Mouse (Mus musculus) left cerebral cortex, postnatal 14 days (tissue): Measurements from ENCODE around the gene Pkig. TPM values are rescaled to one million over a fixed set of nuclear protein-coding genes. Genes with fewer than 3 reads are reported as not detected.
"Not testable (repeated sequence)": the region's sequence is repeated elsewhere in the genome, so short reads cannot be mapped to it uniquely, and the experiment has no call there.

Experiments used
- DNase-seq, 2 experiments: peaks; one replicate each; pipeline ENCODE4 v3.0.0; 2021 to 2022; ENCODE audit warnings: low spot score in 2 of 2, mixed read lengths in 1 of 2
- intact Hi-C: fragments of 180-260 bp; cut with DNase I; formaldehyde crosslinking; loops from one replicate; pipeline ENCODE4 v1.15.1; 2025
- long read RNA-seq, 2 experiments: library from polyadenylated mRNA; stranded (forward); transcript quantifications; one replicate each; pipeline ENCODE4 v2.0.0; 2021
- total RNA-seq, 2 experiments: library from RNA; stranded (reverse); gene quantifications; 2 replicates each; pipeline ENCODE4 v1.2.3; 2021

Pkig gene
- 100 to 1,000 TPM; 101 to 114 TPM for total RNA-seq
- long read RNA-seq, experiment 1, transcript Pkig-204 (4 exons, 762 nt) = minor isoform, 27 of 188 reads
- long read RNA-seq, experiment 1, transcript Pkig-201 (4 exons, 1,036 nt) = major isoform, 132 of 188 reads
- long read RNA-seq, experiment 1, partial matches to known transcripts = 15 of 188 reads
- long read RNA-seq, experiment 1, other reads (novel, unspliced or antisense) = 6 of 188 reads
- long read RNA-seq, experiment 2, transcript Pkig-209 (3 exons, 983 nt) = minor isoform, 6 of 179 reads
- long read RNA-seq, experiment 2, transcript Pkig-204 (4 exons, 762 nt) = minor isoform, 30 of 179 reads
- long read RNA-seq, experiment 2, transcript Pkig-201 (4 exons, 1,036 nt) = major isoform, 107 of 179 reads
- long read RNA-seq, experiment 2, partial matches to known transcripts = 18 of 179 reads
- long read RNA-seq, experiment 2, other reads (novel, unspliced or antisense) = 11 of 179 reads

DNA sequence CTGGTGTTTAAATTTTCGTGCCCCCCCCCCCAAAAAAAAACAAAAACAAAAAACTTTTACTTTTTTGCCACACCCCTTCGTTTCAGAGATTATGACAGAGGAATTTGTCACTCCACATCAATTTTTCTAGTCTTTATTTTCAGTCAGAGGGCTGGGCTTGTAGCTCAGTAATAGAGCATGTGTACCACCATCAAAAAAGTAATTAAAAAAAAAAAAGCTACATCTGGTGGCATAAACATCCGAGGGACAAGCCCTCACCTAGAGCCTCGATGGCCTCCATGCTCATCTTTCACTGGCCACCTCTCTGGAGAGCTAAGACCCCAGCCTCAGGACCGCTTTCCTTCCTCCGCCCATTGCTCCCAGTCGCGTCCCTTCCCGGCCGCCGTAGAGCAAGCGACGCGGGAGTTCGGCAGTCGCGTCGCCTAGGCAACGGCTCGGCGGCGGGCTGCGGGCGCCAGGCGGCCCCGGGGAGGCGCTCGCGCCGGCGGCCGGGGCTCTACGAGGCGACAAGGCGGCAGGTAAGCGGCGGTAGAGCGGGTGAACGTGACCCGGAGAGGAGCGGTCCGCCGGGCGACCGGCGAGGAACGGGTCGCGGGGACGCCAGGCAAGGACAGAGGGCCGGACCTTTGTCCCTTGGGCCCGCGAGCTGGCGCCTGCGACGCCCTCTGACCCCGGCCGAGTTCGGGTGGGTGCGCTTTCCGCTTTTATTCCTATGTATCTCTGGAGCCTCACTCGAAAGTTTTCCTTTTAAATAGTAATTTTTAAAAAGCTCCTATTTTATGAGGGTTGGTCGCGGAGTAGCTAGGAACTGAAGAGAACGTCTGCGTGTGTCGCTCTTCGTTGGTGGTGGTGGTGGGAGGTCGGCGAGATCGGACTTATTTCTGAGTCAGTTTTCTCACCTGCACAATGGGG lies at the start of gene Pkig:
Gene Pkig (plus strand): TSS at position 412 of the 912 bp plus-strand sequence.
- intact Hi-C loops = loop anchor here (2.0 to 5.0 kb wide), 2 partner anchors 39 to 61 kb away; no protein-coding TSS in a partner anchor
- peak; percentile 74 to 88 for DNase-seq

DNA sequence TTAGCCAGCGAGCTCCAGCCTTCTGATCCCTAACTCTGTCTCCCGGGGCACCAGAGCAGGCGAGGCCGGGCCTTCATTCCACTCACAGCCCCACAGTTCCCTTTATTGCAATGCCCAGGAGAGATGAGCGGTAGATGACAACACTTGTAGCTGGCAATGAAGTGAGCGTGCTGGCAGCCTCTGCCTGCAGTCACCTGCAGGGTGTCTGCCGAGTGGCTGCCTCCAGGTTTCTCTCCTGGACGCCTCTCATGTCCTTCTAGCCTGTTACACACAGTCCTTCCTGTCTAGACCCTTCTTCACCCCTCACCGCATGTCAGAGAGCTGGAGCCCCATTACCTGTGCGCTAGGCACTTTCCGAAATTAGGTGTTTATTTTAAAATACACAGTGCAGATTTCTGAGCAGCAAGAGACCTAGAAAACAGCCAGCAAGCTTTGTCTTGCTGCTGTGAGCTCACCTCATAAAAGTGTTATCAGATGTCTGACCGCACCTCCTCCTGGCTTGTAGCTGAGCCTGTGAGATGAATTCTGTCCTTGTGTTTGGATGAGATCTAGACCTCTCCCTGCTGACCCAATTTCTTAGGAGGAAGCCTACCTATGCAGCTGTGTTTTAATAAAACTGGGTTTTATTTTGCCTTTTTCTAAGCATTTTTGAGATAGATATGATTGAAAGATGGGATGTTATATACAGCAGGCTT lies 48.8 kb upstream of the Pkig start:
- intact Hi-C loops = no loop called here
- DNase-seq = no peak

- intact Hi-C loops = no loop called here
- DNase-seq = no peak
Observed at GRCm38 (mm10) chr2:163611176-163611575, 47.0 kb upstream of the Pkig start.

DNA sequence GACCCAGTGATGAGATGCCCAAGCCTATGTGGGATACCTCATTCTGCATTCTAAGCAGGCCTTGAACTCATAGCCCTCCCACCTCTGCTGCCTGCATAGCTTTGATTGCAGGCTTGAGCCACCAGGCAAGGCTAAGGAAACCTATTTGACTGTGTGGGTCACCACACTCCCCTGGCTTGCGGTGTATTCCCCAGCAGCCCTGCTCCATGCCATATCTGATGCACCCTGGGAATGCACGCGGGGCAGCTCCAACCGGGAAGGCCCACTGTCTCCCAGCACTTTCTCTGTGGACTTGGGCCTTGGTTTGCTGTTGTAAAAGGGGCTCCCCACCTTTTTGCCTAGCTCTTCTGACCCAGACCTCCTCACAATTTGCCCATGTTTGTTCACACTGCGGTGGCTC lies 45.0 kb upstream of the Pkig start:
- intact Hi-C loops = no loop called here
- DNase-seq = no peak

DNA sequence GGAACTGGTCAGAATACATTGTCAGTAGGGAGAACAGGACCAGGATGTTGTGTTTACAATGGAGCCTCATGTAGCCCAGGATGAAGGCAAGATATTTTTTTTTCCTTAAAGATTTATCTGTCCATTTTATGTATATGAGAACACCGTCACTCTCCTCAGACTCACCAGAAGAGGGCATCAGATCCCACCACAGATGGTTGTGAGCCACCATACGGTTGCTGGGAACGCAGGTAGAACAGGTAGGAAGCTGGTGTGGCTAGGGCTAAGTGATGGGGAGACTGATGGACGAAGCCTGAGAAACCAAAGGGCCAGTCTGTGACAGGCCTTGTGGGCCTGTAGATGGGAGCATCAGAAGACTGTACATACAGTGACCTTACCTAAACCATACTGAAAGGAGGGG lies 44.2 kb upstream of the Pkig start:
- intact Hi-C loops = no loop called here
- DNase-seq = no peak

DNA sequence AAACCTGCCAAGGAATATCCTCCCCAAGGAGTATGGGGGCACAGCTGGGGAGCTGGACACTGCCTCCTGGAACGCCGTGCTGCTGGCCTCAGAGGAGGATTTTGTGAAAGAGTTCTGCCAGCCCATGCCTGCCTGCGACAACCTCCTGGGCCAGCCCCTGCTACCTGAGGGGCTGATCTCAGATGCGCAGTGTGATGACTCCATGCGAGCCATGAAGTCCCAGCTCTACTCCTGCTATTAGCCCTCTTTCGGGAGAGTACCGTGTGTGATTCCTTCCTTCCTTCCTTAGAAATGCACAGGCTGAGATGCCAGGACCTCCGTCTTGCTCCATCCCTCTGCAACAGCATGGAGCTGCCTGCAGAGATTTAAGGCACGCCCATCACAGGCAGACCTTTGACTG lies 42.8 kb upstream of the Pkig start:
- DNase-seq = no peak
- intact Hi-C loops = no loop called here

DNA sequence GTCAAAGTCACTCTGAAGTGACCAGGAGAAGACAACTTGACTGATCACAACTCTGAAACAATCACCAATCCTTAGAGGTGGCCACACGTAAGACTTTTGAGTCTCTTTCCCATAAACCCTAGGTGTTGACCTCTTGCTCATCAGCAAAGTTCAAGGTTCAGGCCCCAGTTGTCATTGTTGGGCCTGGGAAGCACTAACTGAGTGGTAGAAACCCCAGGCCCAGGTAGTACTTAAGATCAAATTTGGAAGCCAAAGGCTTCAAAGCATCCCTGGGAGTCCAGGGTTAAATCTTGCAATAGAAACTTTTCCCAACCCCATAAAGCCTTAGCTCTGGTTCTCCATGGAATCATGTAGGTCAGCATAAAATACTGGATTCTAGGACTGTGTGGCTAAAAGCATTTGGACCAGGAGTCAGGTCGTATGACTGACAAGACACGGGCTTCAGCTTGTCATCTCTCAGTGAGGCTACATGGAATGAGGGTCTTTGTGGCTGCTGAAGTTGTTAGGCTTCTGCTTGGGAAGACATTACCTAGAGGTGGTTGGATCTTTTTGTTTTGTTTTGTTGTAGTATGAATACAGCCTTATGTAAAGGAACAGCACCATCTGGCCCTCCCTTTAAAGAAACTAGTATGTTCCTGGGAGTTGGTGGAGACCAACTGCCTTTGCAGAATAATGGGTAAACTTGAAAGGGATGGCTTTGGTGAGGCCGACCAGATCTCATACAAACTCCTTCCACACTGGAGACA lies 42.1 kb upstream of the Pkig start:
- DNase-seq = no peak
- intact Hi-C loops = no loop called here

DNA sequence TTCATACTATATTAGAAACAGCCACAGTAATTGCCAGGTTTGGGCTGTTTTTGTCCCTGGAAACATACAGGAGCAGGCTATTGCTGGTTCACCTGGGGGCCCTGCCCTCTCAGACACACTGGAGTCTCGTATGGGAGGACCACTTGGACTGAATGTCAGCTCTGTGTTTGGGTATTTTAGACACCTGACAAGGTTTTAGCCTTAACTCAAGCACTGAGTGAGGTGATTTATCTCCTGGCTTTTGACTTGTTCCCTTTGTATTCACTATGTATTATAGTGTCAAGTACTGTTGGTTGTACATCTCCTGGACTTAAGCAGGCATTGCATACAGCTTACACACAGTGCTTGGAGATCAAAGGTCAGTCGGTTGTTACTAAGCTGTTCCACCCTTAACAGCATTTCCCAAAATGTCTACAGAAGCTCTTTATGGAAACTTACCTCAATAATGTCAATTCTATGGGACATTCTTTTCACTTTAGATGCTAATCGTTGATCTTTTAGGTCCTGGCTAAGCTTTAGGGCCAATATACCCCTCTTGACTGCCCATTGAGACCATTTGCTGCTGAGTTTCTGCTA lies 41.4 kb upstream of the Pkig start:
- intact Hi-C loops = no loop called here
- no peak for DNase-seq

GRCm38 (mm10) chr2:163617232-163617863 lies 40.8 kb upstream of the Pkig start:
- no peak for DNase-seq
- intact Hi-C loops = no loop called here

DNA sequence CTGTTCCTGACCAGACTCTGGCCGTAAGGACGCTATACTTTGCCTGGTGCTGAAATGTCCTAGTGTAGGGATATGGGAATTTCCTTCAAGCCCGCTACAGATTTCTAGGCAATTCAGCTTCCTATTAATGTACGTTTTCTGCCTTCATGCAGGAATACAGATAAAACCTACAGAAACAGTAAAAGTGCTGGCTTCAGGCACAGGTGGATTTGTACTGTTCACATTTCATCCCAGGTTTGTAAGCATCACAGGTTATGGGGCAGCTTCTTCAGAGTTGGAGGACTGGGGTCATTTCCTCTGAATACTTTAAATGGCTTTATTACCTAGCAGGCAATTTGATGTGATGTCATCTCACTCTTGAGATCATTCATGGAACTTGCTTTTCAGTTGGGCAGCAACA lies 40.3 kb upstream of the Pkig start:
- intact Hi-C loops = no loop called here
- DNase-seq = no peak

- intact Hi-C loops = no loop called here
- no peak for DNase-seq
Observed at GRCm38 (mm10) chr2:163620451-163620850, 37.7 kb upstream of the Pkig start.

DNA sequence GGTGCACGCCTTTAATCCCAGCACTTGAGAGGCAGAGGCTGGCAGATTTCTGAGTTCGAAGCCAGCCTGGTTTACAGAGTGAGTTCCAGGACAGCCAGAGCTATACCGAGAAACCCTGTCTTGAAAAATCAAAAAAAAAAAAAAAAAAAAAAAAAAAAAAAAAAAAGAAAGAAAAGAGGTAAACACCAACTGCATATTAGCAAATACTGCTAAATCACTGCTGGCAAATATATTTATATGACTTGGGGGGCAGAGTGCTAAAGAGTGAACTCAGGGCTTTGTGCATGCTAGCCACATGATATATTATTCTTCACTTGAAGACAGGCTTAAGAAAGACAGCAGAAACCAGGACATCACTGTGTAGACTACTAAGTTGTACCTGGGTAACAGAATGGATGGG lies 36.8 kb upstream of the Pkig start:
- DNase-seq, intact Hi-C loops: not testable (repeated sequence)

GRCm38 (mm10) chr2:163631223-163631622 lies 27.0 kb upstream of the Pkig start:
- intact Hi-C loops = no loop called here
- no peak for DNase-seq

GRCm38 (mm10) chr2:163631715-163632114 lies 26.5 kb upstream of the Pkig start:
- DNase-seq = no peak
- intact Hi-C loops = no loop called here

GRCm38 (mm10) chr2:163634211-163634610 lies 24.0 kb upstream of the Pkig start:
- DNase-seq = no peak
- intact Hi-C loops = no loop called here

DNA sequence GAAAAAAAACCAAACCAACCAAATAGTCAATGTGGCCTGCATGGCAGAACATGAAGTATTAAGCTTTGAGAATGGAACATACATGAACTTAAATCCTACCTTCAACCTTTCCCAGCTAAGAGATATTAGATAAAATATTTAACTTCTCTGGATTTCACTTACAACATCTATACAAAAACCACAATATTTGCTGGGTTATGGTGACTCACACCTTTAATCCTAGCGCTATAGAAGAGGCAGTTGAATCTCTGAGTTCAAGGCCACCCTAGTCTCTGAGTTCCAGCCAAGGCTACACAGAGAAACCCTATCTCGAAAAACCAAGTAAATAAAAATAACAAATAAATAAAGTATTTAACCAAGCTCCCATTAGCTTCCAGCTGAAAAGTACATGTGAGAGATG lies 22.1 kb upstream of the Pkig start:
- DNase-seq = no peak
- intact Hi-C loops = no loop called here

DNA sequence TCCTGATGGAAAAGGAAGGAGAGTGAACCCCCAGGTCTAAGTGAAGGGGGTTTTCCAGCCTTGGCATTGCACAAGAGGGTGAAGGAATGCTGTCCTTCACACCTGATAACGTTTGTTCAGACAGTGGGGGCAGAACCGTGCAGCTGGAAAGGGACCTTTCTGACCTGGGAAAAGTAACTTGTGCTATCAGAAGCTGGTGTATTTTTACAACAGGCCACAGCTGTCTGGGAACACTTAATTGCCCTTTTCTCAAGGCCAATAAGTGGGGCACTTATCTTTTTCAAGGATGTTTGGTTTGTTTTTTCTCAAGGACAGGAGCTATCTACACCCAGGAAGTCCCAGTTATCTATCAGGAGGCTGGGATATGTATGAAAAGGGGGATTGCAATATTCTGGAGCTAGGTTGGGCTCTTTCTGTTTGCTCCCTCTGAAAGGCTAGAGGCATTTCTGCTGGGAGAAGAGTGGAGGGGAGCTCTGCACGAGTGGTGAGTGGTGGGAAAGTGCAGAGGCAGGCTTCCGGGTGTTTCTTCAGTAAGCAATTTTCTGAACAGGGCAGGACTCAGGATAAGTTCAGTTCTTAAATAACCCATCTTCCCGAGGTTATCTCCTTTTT lies 20.4 kb upstream of the Pkig start:
- intact Hi-C loops = no loop called here
- no peak for DNase-seq

DNA sequence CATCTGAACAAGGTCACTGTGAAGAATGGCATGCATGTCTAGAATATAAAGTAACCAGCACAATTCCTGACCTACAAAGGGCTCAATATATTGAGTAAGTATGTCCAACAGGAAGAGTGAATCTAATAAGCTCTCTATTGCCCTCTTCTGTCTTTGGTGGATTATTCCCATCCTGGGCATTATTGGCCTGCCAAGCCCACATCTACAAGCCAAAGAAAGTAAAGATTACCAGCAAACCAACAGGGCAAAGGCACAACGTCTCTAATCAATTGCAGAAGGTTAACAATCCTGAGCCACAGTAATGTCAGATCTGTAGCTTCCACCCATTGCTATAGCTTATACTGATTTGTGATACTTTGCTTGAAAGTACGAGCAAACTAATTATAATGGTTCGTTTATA lies 17.7 kb upstream of the Pkig start:
- intact Hi-C loops = no loop called here
- no peak for DNase-seq
